Mouse (Mus musculus) brain, embryonic 14.5 days (tissue): ENCODE measurements at regions not wholly inside any gene's neighbourhood (a gene's known extent, or its start where the extent isn't known, plus 50 kb on each side); places are given as distances from the start of the nearest gene placed in this dataset.

Experiments
- CTCF ChIP-seq: fragments of 200-500 bp; IDR thresholded peaks from 2 replicates; pipeline ENCODE4 v1.5.1; 2012; ENCODE audit warnings: inconsistent platforms, mild to moderate bottlenecking, moderate library complexity, borderline replicate concordance; ENCODE audit not compliant: insufficient read depth, insufficient read length; ENCODE audit errors: extremely low read depth
- POLR2A ChIP-seq: fragments of 200-500 bp; IDR thresholded peaks from 2 replicates; pipeline ENCODE4 v1.6.1; 2012; ENCODE audit warnings: mild to moderate bottlenecking, inconsistent platforms, borderline replicate concordance; ENCODE audit not compliant: poor library complexity, insufficient read depth, insufficient read length, severe bottlenecking; ENCODE audit errors: extremely low read depth

GRCm38 (mm10) chr2:79124272-79124976 is 130.8 kb upstream of the Itga4 start:
- no peak for TF ChIP-seq CTCF
- TF ChIP-seq POLR2A, result no peak
